Mouse (Mus musculus): ENCODE measurements around the gene Slc22a23. TPM values are rescaled to one million over a fixed set of nuclear protein-coding genes. Genes with fewer than 3 reads are reported as not detected.

The Slc22a23 gene
- polyA plus RNA-seq, 1 experiment from 2014 or later, result 6.2 TPM

Other genes starting within 250 kb of the Slc22a23 start
- 1.3 and 1.5 TPM in 2 replicates for gene Tubb2b, start 214.7 kb downstream of the Slc22a23 start, polyA plus RNA-seq (2015; fragmentation: Nextera tagmentation; extraction: Ambion mirVana)
- gene Psmg4, start 182.2 kb downstream of the Slc22a23 start, polyA plus RNA-seq (2015; fragmentation: Nextera tagmentation; extraction: Ambion mirVana), result 50.0 and 51.6 TPM in 2 replicates